Mouse (Mus musculus) ovary, postnatal 14 days (tissue): ENCODE measurements at regions not wholly inside any gene's neighbourhood (a gene's known extent, or its start where the extent isn't known, plus 50 kb on each side); places are given as distances from the start of the nearest gene placed in this dataset.

Source experiments
- DNase-seq: peaks from one replicate; pipeline ENCODE4 v3.0.0; 2022; ENCODE audit warnings: low spot score

GRCm38 (mm10) chr7:36940611-36941010 lies 242.7 kb downstream of the Tshz3 start:
- no peak for DNase-seq

GRCm38 (mm10) chr7:36945024-36945815 lies 247.3 kb downstream of the Tshz3 start:
- no peak for DNase-seq

DNA sequence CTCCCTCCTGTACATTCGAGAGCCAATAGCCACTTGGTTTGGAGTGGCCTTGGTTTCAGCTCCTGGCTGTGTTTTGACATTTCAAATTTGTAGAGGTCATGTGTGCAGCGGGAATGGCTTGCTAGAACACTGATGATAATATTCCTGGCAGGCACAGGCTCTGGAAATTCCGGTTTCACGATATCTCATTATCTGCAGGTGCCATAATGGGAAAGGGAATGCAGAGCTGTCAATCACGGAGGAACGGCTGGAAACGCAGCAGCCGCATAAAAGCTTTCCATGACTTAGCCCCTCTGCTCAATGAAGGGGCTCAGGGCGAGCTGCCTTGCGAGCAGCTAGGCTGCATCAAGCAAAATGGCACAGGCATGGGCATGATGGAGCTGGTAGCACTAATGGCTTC lies 251.6 kb downstream of the Tshz3 start:
- DNase-seq, result no peak

GRCm38 (mm10) chr7:36955376-36955775 lies 257.5 kb downstream of the Tshz3 start:
- DNase-seq, result no peak

DNA sequence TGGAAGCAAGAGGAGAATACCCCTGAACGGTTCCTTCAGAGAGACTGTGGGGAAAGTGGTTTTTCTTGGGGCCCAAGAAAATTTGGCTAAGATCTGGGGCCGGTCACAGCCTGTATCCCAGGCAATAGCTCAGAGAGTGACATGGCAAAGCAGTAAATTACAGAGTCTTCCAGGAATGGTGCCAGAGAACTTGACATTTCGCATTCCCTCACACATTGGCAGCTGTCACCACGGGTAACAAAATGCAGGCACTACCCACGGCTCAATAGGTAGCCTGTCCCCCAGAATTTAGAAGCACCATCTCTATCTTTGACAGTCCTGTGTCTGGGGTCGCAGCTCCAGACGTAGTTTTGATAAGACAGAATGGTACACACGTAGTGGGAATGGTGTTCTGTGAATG lies 260.3 kb downstream of the Tshz3 start:
- DNase-seq, result no peak

DNA sequence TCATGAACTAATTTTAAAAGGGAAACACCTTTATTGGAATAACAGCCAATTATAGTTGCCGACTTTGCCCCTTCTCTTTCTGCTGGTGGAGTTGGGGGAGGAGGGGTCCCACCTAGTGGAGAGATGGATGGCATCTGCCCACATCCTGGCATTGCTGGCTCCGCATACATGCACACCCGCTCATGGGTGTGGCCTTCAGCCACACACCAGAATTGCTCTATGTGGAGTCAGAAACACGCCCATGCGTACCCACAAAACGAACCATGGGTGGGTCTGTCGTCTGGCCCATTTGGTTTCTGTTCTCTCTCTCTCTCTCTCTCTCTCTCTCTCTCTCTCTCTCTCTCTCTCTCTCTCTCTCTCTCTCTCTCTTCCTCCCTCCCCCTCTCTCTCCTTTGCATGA lies 273.9 kb downstream of the Tshz3 start:
- no peak for DNase-seq

DNA sequence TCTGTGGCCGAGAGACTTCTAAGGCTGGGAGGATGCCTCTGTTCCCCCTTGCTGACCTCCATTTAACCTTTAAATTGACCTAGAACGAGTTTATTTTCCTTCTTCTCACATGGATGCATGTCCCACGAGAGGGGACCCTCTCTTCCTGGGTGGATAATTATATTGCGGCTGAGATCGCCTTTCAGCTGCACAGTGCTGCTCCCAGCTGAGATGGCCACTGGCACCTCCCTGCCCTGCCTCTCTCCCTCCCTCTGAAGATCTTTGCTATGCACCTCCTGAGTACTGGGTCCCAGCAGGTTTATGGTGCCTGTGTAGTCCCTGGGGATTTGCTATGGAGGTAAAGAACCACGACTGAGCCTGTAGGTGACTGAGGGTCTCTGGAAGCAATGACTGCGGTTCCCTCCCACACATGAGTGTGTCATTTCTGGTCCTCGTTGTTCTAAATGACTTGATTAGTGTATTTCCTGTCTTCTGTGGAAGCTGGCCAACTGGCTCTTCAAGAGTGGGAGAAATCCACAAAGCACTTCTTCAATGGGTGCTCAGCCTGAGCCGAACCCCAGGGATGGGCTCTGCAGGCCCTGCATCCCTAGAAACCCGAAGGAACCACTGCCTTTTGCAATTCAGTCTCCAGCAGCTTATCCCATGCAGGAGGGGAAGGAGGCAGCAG lies 275.9 kb downstream of the Tshz3 start:
- DNase-seq, result no peak

DNA sequence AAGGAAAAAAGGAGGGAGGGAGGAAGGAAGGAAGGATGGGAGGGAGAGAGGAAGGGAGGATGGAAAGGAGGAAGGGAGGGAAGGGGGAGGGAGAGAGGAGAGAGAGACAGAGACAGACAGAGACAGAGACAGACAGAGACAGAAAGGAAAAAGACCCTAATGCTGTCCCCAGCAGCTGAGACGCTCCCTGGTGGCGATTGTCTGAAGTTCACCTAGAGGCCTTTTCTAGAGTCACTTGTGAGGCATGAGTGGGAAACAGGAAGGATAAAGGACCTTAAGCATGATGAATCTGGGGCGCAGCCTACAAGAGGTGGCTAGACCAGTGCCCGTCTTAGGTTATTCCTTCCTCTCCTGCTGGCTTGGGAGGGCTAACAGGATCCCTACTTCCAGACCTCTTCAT lies 276.7 kb downstream of the Tshz3 start:
- peak; percentile 5 for DNase-seq

- peak; percentile 5 for DNase-seq
Measured at GRCm38 (mm10) chr7:36975475-36975874, 277.6 kb downstream of the Tshz3 start.

DNA sequence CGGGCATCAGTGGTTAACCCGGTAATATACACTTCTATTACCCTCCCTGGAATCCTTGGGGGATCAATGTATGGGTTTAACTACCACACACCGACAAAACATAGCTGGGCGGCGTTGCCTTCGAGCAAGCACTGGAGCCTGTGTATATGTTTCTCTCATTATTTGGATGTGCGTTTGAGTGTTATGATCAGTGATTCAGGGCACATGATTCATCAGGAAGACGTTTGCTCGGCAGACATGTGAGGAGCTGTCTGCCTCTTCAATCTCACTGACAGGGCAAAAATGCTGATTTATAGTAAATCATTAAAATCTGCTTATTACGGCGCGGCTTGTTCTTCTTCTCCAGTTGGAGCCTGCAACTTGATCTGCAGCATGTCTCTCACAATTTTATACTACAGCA lies 279.9 kb downstream of the Tshz3 start:
- DNase-seq, result no peak

DNA sequence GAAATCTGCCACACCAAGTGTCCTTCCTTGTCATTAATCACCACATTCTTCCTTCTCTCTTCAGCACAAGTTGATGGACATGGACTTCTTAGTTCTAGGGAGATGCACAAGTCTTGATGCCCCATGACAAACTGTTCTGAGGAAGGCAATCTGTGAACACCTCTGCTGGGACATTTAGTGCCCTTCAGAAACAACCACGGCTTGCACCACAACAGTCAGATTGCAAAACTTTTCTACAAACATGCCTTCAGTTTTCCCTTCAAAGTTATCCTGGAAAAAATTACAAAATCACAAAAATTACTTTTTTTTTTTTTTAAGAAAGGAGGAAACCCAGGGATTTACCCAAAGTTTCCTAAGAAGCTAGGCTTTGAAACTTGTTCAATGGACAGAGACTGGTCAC lies 291.5 kb downstream of the Tshz3 start:
- DNase-seq, result no peak

DNA sequence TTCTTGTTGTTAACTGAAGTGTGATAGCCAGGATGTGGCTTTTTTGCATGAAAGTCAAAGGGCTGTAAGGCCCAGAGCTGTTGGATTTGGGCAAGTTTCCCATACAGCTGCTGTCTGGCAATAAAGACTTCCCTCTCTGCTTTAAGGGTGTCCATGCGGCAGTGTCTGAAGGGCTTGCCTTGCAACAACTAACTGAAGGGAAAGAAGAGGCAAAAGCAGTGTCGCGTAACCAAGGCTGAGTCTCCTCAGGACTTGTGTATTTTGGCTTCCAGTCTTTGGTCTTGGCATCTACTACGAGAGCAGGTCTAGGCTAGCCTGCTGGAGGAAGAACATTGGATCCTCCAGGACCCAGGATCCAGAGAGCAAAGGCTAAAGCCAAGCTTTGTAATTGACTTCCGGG lies 306.7 kb downstream of the Tshz3 start:
- DNase-seq, result no peak

GRCm38 (mm10) chr7:37005701-37006100 lies 307.8 kb downstream of the Tshz3 start:
- DNase-seq, result no peak

- no peak for DNase-seq
Measured at GRCm38 (mm10) chr7:37006921-37007320, 309.0 kb downstream of the Tshz3 start.

DNA sequence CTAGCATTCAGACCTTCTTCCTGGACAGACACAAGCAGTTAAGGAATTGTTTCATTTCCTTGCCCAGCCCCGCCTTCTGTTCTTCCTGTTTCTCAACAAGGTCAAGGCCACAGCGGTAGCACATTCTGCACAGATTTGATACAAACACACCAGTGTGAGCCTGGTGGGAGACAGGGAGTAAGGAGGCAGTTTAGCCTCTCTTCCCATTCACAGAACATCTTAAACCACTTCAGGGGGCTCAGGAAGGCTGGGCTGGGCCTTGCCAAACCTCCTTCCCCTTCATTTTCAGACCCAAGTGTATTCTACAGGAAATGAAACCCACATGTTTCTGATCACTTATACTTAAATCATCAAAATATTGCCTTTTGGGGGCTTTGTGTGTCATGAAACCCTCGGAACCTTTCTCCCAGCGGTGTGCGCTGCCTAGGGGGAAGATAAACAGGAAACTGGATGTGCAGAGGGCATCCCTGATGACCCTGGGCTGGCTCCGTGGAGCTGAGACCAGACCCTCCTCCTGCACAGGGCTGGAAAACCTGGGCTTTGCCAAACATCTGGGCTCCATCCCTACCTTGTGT lies 313.3 kb downstream of the Tshz3 start:
- peak; percentile 18 for DNase-seq

DNA sequence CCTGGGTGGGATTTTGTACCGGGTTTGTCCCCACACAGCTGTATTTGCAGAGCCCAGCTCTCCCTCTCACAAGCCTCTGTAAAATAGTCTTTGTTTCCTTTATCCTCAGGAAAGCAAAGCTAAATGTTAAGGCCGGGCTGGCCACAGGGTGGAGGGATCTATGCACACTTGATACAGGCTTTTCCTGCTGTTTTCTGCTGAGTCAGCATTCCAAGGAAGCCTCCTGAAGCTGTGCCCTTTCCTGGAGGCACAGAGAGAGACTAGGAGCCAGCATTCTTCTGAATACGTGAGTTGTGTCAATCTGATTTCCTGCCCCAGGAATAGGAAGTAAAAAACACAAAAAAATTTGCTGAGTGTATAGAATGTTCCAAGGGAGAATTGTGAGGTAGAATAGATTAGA lies 322.2 kb downstream of the Tshz3 start:
- DNase-seq, result no peak

DNA sequence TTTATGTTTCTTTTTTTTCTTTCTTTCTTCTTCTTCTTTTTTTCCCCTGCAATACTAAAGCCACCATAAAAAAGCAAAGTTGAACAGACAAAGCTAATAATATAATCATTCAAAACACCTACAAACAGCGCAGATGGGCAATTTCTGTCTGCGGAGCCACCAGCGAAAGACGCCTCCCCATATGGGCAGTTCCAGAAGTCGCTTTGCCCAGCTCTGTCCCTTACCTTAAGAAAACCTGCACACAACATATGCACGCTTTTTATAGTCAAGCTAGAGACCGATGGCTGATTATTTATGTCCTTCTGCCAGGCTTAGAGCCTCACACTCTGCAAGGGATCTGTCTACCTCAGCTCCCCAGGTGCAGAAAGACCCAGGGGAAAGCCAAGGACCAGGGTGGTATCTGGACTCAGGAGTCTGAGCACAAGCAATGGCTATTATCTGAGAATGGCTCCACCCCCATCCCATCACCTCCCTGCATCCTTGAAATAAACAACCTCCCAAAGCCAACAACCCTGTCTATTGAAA lies 326.6 kb downstream of the Tshz3 start:
- DNase-seq, result no peak

DNA sequence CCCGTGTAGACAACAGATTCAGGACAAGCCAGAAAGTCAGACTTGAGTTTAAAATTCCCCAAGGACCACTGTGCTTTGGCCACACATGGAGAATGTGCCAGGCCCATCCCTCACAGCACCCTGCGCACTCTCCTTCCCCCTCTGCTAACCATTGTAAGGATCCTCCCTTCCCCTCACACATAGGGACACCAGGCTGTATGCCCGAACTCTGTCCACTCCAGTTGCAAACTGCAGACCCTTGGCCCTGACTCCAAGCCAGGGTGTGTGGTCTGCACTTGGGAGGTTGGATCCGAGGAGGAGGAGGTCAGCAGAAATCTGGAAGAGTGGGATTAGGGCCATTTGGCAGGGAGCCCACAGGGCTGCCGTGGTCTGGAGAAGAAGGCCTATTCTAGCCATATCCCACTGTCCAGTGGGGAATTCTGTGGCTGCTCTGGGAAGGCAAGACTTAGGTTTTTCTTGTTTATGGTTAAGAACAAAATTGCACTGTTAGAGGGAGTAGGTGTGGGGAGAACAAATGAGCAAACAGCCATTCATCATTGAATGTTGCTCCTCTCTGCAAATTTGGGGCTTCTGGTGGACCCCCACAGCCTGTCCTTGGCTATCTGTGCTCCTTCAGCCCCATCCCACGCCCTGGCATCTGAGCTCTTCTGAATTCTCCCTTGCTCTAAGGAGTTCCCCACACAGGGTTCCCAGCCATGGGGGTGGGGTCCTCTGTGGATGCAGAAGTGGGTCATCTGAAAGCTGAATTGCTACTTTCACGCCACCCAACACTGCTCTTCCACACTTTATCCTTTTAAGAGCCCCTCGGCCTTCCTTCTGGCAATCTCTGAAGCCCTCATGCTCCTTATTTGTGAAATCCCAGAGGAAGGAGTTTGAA lies 366.9 kb downstream of the Tshz3 start:
- peak; percentile 64 for DNase-seq

- no peak for DNase-seq
Measured at GRCm38 (mm10) chr7:37077698-37078097, 379.8 kb downstream of the Tshz3 start.

DNA sequence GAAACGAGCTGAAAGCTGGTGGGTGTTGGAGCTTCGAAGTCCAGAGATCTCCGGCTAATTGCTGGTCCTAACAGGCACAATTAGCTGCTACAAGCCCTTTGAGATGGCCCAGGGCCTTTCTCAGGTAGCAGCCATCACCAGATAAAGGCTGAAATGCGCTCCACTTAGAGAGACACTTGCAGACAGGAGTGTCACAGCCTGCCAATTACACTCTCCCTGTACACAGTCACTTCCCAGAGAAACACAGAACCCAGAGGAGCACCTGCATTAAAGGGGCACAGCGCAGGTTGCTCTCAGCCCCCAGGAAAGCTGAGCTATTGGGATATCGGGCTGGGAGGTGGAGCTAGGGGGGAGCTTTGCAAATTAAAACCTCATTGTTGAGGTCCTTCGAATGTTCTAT lies 380.2 kb downstream of the Tshz3 start:
- DNase-seq, result no peak

GRCm38 (mm10) chr7:37089726-37090125 lies 391.8 kb downstream of the Tshz3 start:
- DNase-seq, result no peak

DNA sequence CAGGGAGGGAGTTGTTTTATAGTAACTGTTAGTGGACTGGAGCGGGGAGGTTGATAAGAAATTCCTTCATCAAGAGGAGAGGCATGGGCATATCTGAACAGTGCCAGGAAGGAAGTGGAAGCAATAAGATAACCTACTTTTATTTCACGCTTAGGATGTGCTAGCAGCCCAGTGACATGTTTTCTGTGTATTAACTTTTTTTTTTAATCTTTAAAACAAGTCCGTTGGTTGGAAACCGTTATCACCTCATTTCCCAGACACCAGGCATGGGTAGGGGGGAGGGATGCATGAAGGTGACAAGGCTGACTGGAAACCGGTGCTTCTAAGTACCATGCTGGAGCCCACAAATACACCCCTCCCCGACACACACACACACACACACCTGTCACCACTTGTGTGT lies 394.7 kb downstream of the Tshz3 start:
- no peak for DNase-seq
